Mouse (Mus musculus) c-Kit-positive CD71-negative TER-119-negative erythroid progenitor cells, embryonic 14.5 days (primary cell): ENCODE measurements around the gene Glt28d2.
"Not testable (repeated sequence)": the region's sequence is repeated elsewhere in the genome, so short reads cannot be mapped to it uniquely, and the experiment has no call there.

Experiments used
- DNase-seq: peaks from one replicate; pipeline ENCODE4 v3.0.0-alpha.2; 2013; ENCODE audit warnings: low read depth

Gene Glt28d2

DNA sequence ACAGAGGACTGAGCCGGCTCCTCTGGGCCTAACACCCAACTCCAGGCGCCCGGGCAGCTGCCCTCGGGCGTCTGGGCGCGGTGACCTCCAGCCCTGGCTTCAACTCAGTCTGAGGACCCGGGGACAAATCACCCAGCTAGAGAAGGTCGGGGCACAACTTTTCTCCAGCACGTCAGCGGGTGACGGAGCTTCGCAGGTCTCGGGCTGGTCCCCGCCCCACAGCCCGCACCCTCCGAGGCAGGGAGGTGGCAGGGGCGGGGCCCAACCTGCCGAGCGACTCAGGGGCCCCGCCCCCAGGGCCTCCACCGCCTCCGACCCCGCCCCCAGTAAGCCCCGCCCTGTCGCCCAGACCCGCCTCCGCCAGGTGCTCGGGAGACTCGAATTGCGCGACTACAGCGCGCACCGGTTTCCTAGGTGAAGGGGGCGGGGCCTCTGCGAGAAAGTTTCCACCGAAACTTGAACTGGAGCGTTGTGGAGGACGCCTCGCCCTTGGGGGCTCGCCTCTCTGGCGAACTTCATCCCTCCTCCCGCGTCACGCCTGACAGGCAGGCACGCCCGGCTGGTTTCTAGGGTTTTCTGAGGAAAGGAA lies at the start of gene Glt28d2, which contains the start of gene Gm37240:
Gene Glt28d2 (minus strand): TSS at position 278 of the 589 bp plus-strand sequence.
Gene Gm37240 (minus strand): TSS at position 280 of the 589 bp plus-strand sequence.
- DNase-seq, result peak; percentile 68

DNA sequence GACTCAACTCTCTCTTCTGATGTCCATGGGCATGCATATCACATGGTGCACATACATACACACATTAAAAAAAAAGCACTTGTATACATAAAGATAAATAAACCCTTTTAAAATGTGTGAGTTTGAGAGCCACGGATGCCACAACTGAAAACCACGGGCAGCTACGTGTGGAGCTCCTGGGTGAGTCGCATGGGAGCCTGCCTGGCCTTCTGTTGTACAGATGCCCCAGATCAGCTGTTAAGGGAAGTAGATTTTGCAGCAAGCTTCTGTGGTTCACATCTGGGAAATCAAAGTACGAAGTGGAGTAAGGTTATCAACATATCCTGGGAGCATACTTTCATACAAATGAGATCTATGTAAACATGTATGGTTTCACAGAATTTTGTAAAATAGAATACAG lies 46.3 kb upstream of the Glt28d2 start:
- no peak for DNase-seq

DNA sequence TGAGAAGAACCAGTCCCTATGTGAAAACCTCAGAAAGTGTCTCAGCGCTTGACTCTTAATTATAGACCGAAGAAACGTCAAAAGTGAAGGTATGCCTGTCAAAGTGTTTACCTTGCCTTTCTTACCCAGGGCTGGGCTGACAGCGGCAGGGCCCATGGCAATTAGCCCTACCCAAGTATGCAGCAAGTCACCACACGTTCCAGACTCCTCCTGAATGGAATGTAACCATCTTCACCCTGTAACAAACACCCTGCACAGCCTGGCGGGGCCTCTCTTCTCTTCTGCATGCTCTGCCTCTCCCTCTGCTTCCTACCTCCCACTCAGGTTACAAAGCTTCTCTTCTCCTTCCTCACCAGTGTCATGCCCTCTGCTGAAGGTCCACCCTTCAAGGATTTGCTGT lies 44.5 kb upstream of the Glt28d2 start:
- DNase-seq, result no peak

DNA sequence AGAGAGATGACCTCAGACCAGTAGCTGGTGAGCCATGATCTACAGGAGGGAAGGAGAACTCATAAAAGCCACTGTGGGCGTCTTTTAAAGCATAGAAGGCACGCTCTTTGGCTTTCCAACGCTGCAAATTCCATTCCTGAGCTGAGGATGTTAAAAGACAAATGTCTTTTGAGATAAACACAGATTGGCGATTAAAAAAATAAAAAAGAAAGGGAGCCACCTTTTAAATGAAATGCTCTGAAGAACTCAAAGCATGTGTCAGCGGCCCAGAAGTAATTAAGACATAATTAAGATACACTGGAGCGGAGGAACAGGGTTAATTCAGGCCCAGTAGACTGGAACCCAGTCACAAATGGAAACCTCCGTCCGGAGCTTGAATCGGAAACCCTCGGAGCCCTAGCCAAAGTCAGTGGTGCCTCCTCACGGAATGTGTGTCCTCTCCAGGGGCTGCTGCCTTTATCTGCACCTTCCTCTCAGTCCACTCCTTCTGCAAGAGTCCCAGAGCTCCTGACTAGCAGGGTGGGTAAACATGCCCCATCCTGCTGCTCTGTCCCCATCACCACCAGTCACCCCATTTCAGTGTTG lies 43.4 kb upstream of the Glt28d2 start:
- no peak for DNase-seq

DNA sequence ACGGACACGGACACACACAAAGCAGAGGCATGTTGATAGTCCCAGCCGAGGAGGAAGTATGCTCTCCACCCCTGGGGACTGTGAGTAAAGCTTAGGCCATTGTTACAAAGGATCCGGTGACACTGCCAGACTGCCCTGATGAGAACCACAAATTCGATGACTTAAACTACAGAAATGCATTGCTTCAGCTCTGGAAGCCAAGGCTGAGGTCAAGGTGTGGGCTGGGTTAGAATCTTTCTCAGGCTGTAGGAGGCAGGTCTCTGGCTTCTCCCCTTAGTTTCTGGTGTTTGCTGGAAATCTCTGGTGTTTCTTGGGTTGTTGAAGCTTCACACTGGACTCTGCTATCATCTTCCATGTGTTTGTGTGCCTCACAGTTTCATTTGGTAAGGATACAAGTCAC lies 42.4 kb upstream of the Glt28d2 start:
- DNase-seq, result no peak

DNA sequence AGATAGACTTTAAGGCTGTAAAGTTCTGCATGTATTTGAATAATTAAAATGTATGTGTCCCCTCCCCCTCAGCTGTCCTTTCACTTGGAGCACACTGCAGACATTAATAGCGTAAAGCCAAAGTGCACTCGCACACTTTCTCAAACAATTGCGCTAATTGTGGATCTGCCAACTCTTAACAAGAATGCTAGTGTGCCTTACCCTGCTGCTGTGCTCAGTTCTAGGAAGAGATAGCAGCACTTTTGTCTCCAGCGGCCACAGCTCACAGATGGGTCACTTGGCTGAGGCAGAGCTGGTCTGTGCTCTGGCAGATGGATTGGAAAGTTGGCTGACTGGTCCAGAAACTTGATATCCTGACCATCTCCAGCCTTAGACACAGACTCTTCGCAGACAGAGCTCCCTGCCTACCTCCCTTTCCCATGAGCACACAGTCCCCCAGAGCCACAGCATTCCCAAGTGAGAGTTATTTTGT lies 40.9 kb upstream of the Glt28d2 start:
- DNase-seq, result no peak

DNA sequence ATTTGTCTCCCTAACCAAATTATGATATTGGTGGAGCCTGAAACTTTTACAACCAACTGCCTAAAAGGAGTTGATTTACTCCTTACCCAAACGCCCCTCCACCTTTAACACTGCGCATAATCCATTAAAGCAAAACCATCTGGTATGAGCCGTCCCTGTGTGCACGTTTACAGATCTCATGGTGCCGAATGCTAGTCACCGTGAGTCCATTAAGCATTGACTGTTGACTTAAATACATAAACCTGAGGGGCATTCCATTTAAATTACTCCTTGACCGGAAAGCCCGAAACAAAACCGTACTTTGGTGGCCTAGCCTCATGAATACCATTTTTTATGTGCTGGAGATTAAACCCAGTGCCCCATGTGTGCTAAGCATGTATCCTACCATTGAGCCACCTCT lies 40.0 kb upstream of the Glt28d2 start:
- no peak for DNase-seq

DNA sequence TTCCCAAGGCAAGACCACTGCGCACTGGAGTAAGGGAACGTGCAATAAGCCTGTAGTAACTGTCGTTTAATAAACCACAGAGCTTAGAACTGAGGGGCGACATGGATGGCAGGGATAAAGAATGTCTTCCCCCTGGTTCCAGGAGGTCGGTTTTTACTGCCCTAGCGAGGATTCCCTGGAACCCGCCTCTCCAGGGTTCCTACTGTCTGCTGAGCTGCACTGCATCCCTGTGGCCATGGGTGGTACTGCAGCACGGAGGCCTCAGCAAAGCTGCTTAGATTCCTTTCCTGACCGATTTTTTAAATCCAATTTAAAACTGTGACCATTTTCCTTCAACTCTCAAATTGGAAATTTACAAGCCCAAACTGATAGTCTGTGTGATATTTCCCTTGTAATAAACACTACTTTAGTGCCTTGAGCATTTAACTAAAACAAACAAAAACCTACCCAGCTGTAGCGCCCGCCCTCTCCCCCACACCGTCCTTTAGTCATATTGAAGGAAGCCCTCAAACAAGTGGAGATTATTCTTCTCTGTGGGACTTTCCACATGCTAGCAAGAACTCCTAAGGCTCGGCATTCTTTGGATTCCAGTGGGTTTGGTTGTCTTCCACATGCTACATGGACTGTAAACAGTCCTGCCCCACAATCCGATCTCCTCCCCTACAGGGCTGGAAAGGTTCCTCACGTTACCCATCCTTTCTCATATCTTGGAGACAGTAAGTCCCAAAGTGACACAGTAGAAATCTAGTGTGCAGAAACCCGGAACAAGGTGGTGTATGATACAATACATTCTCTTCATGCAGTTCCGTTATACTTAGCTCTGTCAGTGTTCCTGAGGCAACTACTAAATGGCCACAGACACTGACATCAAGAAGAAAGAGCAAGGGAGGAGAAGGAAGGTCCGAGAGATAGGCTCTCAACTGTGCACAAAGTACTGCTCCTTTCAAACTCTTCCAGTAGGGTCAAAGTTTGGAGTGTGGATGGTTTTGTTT lies 36.9 kb upstream of the Glt28d2 start:
- DNase-seq, result peak; percentile 50

DNA sequence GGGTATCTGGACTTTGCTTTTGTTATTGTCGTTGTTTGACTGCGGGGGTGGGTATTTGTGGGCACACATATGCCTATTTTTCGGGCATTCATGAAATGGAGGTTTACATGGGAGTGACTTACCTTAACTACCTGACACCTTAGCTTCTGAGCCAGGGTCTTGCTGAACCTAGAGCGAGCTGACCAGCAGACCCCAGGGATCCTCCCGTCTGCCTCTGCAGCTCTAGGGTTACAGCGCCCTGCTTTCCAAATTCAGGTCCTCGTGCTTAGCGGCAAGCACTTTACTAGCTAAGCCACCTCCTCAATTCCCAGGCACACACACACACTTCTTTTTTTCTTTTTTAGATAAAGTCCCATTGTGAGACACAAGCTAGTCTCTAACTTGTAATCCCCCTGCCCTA lies 36.0 kb upstream of the Glt28d2 start:
- no peak for DNase-seq

DNA sequence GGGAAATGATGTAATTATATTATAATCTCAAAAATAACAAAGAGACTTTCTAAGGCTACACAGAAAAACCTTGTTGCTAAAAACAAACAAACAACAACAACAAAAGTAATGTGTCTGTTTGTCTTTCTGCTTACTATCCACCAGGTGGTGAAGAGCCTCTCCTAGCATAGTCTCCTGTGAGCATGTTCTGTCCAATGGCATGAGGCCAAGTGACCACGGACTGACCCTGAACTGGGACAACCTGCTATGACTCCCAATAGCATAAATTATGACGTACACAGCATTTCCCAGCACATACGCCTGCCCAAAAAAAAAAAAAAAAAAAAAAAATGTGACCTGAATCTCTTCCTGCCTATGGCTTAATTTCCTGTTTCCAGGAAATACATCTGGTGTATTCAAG lies 35.0 kb upstream of the Glt28d2 start:
- no peak for DNase-seq

DNA sequence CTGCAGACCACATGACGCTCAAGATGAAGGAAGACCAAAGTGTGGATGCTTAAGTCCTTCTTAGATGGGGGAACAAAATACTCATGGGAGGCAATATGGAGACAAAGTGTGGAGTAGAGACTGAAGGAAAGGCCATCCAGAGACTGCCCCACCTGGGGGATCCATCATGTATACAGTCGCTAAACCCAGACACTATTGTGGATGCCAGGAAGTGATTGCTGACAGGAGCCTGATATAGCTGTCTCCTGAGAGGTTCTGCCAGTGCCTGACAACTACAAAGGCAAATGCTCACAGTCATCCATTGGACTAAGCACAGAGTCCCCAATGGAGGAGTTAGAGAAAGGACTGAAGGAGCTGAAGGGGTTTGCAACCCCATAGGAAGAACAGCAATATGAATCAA lies 33.4 kb upstream of the Glt28d2 start:
- DNase-seq, result not testable (repeated sequence)

DNA sequence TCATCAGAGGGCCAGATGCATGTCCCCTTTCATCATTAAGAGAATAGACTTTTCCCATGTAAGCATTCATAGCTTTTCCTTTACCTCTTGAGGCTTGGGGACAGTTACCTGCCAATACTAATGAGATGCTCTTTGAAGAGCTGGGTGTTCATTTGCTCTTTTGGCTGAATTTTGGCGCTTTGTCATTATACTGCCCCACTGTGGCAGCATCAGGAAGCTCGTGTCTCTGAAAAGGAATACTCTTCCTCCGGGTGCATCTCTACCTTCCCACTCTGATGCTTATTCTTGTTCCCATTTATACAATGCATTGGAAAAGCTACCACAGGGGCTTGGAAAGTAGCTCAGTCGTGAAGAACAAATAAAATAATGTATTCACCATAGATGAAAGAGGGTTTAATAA lies 30.3 kb upstream of the Glt28d2 start:
- peak; percentile 13 for DNase-seq

DNA sequence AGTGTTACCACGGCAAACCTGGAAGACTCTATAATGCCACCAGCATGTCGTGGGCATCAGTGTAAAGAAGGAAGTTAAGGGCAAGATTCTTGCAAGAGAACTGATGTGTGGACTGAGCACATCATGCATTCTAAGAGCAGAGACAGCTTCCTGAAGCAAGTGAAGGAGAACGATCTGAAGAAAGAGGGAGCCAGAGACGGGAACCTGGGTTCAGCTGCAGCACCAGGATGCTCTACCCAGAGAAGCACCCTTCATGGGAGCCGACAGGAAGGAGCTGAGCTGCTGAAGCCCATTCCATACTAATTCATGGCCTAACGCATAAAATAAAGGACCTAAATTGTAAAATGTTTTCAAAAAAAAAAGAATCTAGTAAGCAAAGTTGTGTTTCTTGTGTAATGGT lies 27.5 kb upstream of the Glt28d2 start:
- DNase-seq, result no peak

DNA sequence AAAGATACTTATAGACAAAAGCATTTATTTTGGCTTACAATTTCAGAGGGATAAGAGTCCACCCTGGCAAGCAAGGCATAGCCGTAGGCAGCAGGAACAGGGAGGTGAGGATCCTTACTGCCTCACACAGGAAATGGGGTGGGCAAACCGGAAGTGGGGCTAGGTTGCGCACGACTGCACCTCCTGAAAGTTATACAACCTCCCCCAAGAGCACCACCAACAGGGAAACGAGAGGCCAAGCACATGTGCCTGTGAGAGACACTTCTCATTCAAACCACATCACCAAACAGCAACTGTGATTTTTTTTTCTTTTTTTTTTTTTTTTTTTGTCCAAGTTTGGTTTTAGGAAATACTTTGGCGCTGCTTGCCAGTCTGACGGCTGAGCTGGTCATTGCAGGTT lies 19.8 kb upstream of the Glt28d2 start:
- no peak for DNase-seq

DNA sequence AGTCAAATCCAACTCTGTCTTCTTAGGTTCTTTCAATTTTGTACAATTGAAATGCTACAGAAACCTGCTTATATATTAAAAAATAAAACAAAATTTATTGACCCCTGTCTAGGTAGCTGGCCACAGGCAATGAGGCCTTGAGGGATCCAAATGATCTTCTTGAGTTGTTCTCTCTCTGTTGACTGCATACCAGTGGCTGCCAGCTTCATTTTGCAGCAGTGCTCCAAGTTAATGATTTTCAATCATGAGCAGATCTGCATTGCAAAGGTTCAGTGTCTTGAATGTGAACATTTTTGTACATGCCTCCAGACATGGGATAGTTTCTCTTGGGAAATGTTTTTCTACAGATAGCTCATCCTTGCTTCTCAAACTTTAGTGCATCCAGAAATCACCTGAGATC lies 17.1 kb upstream of the Glt28d2 start:
- no peak for DNase-seq

DNA sequence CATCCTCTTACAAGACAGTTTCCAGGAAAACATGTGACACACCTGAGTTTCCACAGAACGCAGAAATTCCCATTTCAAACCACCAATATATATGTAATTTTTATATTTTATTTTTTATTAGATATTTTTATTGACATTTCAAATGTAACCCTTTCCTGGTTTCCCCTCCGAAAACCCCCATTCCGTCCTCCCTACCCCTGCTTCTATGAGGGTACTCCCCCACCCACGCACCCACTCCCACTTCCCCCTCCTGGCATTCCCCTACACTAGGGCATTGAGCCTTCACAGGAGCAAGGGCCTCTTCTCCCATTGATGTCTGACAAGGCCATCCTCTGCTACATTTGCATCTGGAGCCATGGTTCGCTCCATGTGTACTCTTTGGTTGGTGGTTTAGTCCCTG lies 7.7 kb upstream of the Glt28d2 start:
- no peak for DNase-seq

DNA sequence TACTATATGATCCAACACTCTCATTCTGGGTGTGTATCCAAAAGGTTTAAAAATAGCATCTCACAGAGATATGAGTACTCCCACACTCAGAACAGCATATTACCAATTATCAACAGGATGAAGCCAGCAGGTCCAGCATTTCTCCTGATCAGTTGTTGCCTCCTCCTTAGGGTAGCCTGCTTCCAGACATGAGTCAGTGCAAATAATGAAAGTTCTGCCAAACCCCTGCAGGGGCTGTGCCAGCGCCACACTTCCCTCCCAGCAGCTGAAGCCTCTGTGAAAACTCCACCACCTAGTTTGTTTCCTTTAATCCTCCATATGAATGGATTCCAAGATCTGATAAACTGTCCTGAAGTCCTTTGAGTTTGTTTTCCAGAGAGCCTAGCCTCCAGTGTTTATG lies 4.3 kb upstream of the Glt28d2 start:
- no peak for DNase-seq

DNA sequence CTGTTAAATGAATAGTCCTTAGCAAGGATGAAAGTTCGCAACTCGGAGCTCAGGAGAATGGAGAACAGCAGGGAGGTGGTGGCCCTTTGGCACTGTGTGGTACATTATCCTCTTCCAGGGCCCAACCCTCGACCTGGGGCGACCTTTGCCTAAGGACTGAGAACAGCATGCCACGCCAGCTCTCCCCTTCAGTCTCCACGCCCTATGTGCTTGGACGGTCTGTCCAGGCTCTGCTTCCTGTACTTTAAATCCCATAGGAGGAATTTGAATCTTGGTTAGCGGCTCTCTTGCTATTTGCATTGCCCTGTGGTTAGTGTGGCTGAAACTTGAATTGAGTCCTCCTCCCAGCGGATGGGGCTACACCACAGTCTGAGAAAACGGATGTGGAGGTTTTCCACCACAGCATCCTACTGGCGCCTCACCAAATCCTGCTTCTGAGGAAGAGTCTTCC lies 930 bp upstream of the Glt28d2 start:
- no peak for DNase-seq

DNA sequence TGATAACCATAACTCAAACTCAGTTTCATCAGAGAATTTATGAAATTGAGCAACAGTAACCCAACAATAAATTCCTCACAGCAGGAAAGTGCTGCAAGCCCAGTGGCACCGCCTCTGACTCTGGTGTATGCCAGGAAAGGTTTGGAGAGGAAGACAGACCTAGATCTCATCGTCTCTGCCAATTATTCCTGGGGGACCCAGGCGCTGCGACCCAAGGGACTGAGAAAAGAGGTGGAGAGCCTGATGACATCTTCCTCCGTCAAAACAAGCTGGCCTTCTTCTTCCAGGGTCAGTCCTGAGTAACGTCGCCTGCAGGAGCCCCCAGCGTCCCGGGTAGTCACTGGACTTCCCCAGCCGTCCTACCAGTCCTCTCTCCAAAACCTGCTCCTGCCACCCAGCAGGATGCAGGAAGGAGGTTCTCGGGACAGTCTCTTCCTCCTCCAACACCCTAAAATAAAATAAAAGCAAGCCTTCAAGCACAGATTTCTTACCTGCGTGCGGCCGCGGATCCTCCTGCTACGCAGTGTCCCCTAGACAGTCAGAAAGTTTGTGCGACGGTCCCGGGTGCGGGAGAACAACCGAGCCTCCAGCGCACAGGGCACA lies 579 bp downstream of the Glt28d2 start:
- no peak for DNase-seq

DNA sequence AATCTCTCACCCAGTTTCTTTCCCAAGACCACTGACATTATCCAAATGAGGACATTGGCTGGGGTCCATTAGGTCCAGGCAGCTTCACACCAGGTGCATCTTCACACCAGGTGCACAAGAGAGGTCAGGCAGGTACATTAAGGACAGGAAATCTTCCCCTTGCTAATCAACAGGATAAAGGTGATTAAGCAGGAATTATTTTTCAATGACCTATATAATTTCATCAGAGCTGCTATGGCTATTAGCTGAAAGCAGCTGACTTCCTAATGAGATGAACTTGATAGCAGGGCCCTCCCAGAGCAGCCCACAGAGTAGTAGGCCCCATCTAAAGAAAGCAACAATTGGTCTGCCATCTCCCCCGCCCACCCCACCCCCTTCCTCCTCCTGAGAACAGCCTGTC lies 1.4 kb downstream of the Glt28d2 start:
- no peak for DNase-seq

DNA sequence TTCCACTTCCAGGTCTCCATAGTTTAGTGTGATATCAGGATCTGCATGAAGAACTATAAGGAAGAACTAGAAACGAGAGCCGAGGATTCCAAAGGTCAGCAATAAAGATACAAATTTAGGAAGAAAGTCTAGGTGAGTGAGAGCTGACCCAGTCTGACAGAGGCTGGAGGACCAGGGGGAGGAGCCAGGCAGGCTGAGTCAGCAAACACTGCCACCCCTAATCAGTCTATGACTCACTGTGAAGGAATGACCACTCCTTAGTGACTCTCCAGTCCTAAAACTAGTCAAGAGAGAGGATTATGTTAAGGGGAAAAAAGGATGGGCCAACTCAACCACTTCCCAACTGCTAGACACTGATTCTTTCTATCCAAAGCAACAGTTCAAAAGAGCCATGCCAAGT lies 6.6 kb downstream of the Glt28d2 start:
- DNase-seq, result no peak

DNA sequence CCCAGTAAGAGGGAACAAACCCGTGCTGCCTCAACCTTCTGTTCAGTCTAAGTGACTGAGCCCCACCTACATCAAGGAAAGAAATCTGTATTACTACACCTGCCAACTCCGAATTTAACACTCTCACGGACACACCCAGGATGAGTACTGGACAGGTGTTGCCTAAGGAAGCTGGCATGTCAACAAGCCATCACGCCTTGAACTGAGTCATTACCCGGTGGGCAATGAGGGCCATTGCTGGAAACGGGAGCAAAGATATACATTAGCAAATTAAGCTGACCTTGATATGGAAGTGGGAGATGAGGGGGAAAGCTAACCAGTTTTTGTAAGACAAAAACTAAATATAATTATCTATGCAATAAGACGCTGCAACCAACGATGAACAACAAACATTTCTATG lies 7.2 kb downstream of the Glt28d2 start:
- no peak for DNase-seq
